Mouse (Mus musculus): Measurements from ENCODE around the gene Hyal1.

DNA sequence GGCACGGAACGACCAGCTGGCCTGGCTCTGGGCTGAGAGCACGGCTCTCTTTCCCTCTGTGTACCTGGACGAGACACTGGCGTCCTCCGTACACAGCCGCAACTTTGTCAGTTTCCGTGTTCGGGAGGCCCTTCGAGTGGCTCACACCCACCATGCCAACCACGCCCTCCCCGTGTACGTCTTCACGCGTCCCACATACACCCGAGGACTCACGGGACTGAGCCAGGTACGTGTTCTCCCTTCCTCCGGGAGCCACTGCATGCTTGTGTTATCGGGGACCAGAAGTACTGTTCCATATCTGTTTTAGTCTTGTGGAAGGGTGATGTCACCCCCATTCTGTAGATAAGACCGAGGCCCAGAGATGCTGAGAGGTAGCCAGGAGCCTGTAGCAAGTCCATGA lies 5.9 kb upstream of the Hyal1 start:
- TF ChIP-seq POLR2A (IDR thresholded peaks at IDR 0.05; ENCODE audit: low read depth, low read length) (no peak), CTCF (conservative IDR thresholded peaks at IDR 0.05; ENCODE audit: insufficient read depth, insufficient read length, low read depth, low read length) (no peak)

Data from kidney, adult 2 months (tissue).